Mouse (Mus musculus) c-Kit-positive CD71-positive TER-119-negative erythroid progenitor cells, embryonic 14.5 days (primary cell): ENCODE results near the gene Apba2.

Source experiments
- DNase-seq: peaks from one replicate; pipeline ENCODE4 v3.0.0-alpha.2; 2013; ENCODE audit warnings: low read depth

The Apba2 gene

GRCm38 (mm10) chr7:64531297-64531696, 29.8 kb downstream of the Apba2 start:
- no peak for DNase-seq

GRCm38 (mm10) chr7:64533374-64533773, 31.9 kb downstream of the Apba2 start:
- DNase-seq, result no peak

GRCm38 (mm10) chr7:64535269-64535668, 33.8 kb downstream of the Apba2 start:
- no peak for DNase-seq

DNA sequence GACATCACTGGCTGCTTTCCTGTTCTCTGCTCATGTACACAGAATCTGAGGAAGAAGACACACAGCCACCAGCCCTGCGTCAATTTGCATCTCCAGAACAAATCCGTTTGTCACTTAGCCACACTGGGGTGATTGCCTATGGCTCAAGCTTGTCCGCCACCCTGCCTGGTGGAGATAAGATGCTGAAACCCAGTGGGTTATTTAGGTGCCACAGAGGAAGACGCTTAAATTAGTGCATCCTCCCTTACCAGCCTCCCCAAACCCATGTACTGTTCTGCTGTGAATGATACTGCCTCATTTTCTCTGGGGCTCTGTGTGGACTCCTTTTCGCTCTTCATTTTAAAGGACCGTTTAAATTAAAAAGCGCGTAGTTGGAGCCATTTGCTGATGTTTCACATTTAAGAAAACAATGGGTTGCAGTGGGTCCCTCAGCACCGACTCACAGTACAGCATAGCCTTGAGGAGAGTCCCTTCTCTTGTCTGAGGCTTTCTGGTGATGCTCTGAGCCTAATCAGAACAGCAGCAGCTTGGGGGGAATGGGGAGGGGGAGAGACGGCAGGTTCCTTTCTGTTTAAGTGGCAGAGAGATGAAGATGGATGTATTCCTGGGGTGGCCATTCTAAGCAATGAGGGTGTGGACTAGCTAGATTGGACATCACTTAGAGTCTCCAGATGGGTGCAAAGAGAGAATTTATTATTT, 38.1 kb downstream of the Apba2 start:
- no peak for DNase-seq

DNA sequence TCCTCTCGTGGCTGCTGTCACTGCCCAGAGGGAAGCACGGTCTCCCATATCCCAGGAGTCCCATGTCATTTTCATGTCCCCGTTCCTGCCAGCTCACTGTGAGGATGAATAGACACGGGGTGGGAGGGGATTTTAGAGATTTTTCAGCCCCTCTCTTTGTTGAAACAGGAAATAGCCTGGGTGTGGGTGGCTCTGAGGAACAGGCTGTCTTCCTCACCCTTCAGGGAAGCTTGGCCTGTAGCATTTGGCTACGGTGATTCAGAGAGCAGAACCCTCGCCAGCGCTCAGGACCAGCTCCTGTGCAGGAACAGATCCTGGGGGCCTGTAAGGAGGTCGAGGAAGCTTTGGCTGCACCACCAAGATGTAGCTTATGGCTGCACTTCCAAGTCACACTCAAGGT, 45.3 kb downstream of the Apba2 start:
- no peak for DNase-seq

GRCm38 (mm10) chr7:64550856-64551255, 49.4 kb downstream of the Apba2 start:
- DNase-seq, result no peak

- no peak for DNase-seq
Measured at GRCm38 (mm10) chr7:64552523-64553190, 51.2 kb downstream of the Apba2 start.

DNA sequence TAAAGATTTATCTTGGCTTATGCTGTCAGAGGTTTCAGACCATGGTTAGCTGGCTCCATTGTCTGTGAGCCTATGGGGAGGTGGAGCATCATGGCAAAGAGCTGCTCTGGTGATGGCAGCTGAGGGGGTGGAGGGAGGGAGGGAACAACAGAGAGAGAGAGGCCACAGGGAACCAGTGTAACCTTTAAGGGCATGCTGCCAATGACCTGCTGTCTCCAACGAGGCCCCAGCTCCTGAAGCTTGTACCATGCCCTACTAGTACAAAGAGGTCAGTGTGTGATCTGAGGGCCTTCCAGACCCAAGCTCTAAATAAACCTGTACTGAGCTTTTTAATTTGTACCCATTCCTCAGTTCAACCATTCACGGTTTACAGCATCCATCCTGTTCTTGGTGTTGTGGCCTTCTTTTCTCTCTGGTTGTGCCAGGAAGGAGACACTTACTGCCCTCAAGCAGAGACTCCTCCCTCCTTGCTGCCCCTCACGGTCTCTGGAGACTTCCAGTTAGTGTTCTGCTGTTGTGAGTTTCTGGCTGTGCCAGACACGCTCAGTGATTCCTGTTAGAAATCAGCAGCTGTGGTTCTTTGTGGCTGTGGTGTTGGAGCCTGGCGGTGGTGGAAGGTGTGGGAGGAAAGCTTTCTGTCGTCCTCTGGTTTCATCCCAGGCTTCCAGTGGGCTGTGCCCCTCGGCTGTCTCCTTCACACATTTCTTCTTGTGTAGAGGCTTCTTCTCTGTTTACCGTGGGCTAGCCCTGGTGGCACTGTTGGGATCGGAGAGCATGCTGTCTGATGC, 60.4 kb downstream of the Apba2 start:
- no peak for DNase-seq

GRCm38 (mm10) chr7:64564891-64565571, 63.5 kb downstream of the Apba2 start:
- no peak for DNase-seq

- no peak for DNase-seq
Measured at GRCm38 (mm10) chr7:64566371-64567243, 65.1 kb downstream of the Apba2 start.

DNA sequence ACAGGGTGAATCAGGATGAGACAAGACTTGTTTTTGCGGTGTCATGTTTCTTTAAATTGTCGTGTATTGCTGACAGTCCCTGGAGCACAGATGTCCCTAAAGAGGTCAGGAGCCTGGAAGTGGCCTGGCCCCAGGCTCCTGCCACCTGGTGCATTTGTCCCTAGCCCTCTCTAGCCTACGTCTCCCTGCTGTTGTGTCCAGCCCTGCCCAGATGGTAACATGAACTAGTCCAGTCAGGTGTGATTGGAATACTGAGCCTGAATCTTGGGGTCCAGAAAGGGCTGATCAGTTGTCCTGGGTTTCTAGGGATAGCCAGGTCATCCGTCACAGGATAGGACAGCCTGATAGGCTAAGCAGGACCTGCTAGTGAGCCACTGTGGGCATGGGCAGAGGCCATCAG, 67.2 kb downstream of the Apba2 start:
- no peak for DNase-seq

DNA sequence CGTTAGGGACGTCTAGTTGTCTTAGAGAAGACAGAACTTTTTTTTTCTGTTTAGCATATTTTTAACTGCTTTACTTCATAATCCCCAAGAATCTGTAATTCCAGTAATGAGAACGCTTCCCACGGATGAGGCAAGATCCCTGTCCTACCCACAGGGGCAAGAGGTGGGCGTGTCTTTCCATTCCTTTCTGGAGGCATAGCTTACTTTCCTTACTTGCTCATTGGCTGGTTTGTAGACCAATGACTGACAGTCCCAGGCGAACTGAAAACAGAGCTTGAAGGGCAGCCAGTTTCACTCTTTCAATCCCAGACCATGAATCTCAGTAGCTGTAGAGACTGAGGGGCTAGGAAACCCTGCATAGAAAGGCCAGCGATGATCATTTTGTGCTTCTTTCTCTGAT, 68.2 kb downstream of the Apba2 start:
- no peak for DNase-seq

- no peak for DNase-seq
Measured at GRCm38 (mm10) chr7:64570914-64571313, 69.4 kb downstream of the Apba2 start.

GRCm38 (mm10) chr7:64574144-64574543, 72.6 kb downstream of the Apba2 start:
- no peak for DNase-seq

GRCm38 (mm10) chr7:64576519-64576951, 75.0 kb downstream of the Apba2 start:
- no peak for DNase-seq

DNA sequence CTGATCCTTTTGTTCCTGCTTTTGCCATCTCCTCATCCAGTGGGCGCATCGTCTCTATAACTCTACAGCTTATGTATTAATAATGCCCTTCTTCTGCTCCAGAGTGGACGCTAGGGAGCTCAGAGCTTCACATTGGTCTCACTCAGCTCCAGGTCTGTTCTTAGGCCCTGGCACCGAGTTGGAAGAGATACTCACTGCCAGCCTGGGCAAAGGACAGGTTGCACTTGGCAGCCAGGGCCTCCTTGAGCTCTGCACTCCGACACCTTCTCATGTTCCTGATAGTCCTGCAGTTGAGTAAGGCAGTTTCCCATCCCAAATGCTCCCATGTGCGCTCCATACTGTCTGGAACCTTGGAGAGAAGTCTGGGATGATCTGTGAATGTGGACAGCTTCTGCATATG, 76.7 kb downstream of the Apba2 start:
- no peak for DNase-seq

DNA sequence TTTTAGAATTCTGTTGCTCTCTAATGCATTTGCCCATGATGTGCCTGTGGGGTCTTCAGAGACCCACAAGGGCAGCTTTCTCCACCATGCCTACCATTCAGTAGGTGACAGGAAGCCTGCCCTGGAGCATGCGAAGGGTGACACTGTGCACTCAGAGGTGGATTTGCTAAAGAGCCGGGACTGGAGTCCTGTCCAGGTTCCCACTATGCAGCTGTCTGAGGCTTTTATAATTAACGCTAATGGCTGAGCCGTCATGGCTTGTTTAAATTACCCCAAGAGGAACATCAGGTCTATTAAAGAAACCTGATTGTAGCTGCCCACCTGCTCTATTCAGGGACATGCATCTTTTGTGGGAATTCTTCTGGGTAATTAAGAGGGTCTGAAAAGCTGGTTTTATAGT, 78.4 kb downstream of the Apba2 start:
- DNase-seq, result no peak

DNA sequence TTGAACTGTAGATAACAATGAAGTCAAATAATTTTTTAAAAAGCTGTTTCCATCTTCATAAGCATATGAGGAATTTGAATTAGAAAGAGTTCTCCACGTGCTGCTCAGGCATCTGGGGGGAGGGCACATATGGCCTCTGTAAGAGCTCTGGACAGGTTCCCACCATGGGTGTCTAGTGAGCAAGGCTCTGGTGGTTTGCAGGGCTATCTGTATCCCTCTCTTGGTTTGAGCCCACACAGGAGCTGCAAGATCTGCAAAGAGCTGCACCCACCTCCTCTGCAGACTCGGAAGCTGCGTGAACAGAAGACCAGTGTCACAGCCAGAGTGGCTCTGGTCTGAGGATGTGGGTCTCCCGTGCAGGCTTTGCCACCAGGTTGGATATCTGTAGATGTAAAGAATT, 78.8 kb downstream of the Apba2 start:
- DNase-seq, result no peak

- no peak for DNase-seq
Measured at GRCm38 (mm10) chr7:64582358-64582757, 80.9 kb downstream of the Apba2 start.

GRCm38 (mm10) chr7:64583670-64584121, 82.2 kb downstream of the Apba2 start:
- no peak for DNase-seq

- DNase-seq, result no peak
Measured at GRCm38 (mm10) chr7:64586133-64586532, 84.6 kb downstream of the Apba2 start.
